Mouse (Mus musculus) brown adipose tissue, adult 24 weeks (tissue): Measurements from ENCODE around the gene Snd1. TPM values are rescaled to one million over a fixed set of nuclear protein-coding genes. Genes with fewer than 3 reads are reported as not detected.

ENCODE experiments used
- H3K27ac ChIP-seq: fragments of 200-500 bp; replicated peaks from 2 replicates; pipeline ENCODE4 v1.5.1; 2012; ENCODE audit warnings: low read depth, mild to moderate bottlenecking, low read length
- H3K4me1 ChIP-seq: fragments of 200-500 bp; 2 replicates; pipeline ENCODE4 v1.6.1; 2012; ENCODE audit warnings: low read length, mixed read lengths; ENCODE audit not compliant: control insufficient read depth, insufficient read depth, insufficient read length
- H3K4me3 ChIP-seq: fragments of 200-500 bp; 2 replicates; pipeline ENCODE4 v1.5.1; 2012; ENCODE audit warnings: low read depth, mild to moderate bottlenecking, low read length, moderate library complexity; ENCODE audit not compliant: insufficient read depth
- polyA plus RNA-seq: library from polyadenylated mRNA; stranded (reverse); fragments of >200 nt; gene quantifications from 2 replicates; pipeline ENCODE4 v1.2.4, GENCODE M21; 2012; ENCODE audit not compliant: missing spikeins, insufficient read depth, insufficient read length

The Snd1 gene
- polyA plus RNA-seq, 1 experiment, result 25.4 TPM

GRCm38 (mm10) chr6:28615408-28615807 is 140.5 kb downstream of the Snd1 start:
- H3K4me1 ChIP-seq, result peaks cover 12% of the 10 kb centered on the region
- H3K27ac ChIP-seq, result no peak overlapping the region
- H3K4me3 ChIP-seq, result no peak overlapping the region

- Histone ChIP-seq H3K4me3 (no peak overlapping the region), H3K27ac (no peak overlapping the region), H3K4me1 (peaks cover 12% of the 10 kb centered on the region)
These were observed 141.0 kb downstream of the Snd1 start for GRCm38 (mm10) chr6:28615966-28616365.

GRCm38 (mm10) chr6:28618299-28618698 is 143.4 kb downstream of the Snd1 start:
- Histone ChIP-seq H3K4me1 (peaks cover 12% of the 10 kb centered on the region), H3K27ac (no peak overlapping the region), H3K4me3 (no peak overlapping the region)

GRCm38 (mm10) chr6:28618751-28619153 is 143.8 kb downstream of the Snd1 start:
- no peak overlapping the region for H3K4me3 ChIP-seq
- H3K27ac ChIP-seq, result no peak overlapping the region
- H3K4me1 ChIP-seq, result peaks cover 12% of the 10 kb centered on the region

- peaks cover 10% of the 10 kb centered on the region for H3K4me1 ChIP-seq
- no peak overlapping the region for H3K4me3 ChIP-seq
- H3K27ac ChIP-seq, result no peak overlapping the region
These were observed 146.5 kb downstream of the Snd1 start for GRCm38 (mm10) chr6:28621431-28621830.

- Histone ChIP-seq H3K27ac (0 out of 2 replicates have a peak overlapping the region, but pooled peaks have one; percentile 19), H3K4me1 (peaks cover 10% of the 10 kb centered on the region), H3K4me3 (no peak overlapping the region)
These were observed 147.0 kb downstream of the Snd1 start for GRCm38 (mm10) chr6:28621961-28622360.

- Histone ChIP-seq H3K4me3 (no peak overlapping the region), H3K27ac (no peak overlapping the region), H3K4me1 (peaks cover 10% of the 10 kb centered on the region)
These were observed 147.6 kb downstream of the Snd1 start for GRCm38 (mm10) chr6:28622522-28622921.

GRCm38 (mm10) chr6:28622963-28623362 is 148.0 kb downstream of the Snd1 start:
- Histone ChIP-seq H3K4me3 (no peak overlapping the region), H3K4me1 (peaks cover 9% of the 10 kb centered on the region), H3K27ac (no peak overlapping the region)

- Histone ChIP-seq H3K4me1 (no peaks in the 10 kb centered on the region; the same call in 1 of the 2 replicates), H3K27ac (no peak overlapping the region), H3K4me3 (no peak overlapping the region)
These were observed 153.5 kb downstream of the Snd1 start for GRCm38 (mm10) chr6:28628408-28628807.

GRCm38 (mm10) chr6:28629866-28630265 is 154.9 kb downstream of the Snd1 start:
- no peaks in the 10 kb centered on the region; the same call in 1 of the 2 replicates for H3K4me1 ChIP-seq
- H3K4me3 ChIP-seq, result no peak overlapping the region
- H3K27ac ChIP-seq, result no peak overlapping the region

GRCm38 (mm10) chr6:28630926-28631325 is 156.0 kb downstream of the Snd1 start:
- Histone ChIP-seq H3K4me3 (no peak overlapping the region), H3K27ac (no peak overlapping the region), H3K4me1 (peaks cover 3% of the 10 kb centered on the region)

- no peak overlapping the region for H3K27ac ChIP-seq
- H3K4me1 ChIP-seq, result peaks cover 3% of the 10 kb centered on the region
- no peak overlapping the region for H3K4me3 ChIP-seq
These were observed 158.2 kb downstream of the Snd1 start for GRCm38 (mm10) chr6:28633120-28633519.

GRCm38 (mm10) chr6:28633656-28634055 is 158.7 kb downstream of the Snd1 start:
- no peak overlapping the region for H3K4me3 ChIP-seq
- no peak overlapping the region for H3K27ac ChIP-seq
- H3K4me1 ChIP-seq, result peaks cover 3% of the 10 kb centered on the region

GRCm38 (mm10) chr6:28635092-28635491 is 160.2 kb downstream of the Snd1 start:
- Histone ChIP-seq H3K4me3 (no peak overlapping the region), H3K4me1 (peaks cover 3% of the 10 kb centered on the region), H3K27ac (no peak overlapping the region)

- Histone ChIP-seq H3K27ac (no peak overlapping the region), H3K4me3 (no peak overlapping the region), H3K4me1 (peaks cover 3% of the 10 kb centered on the region)
These were observed 160.8 kb downstream of the Snd1 start for GRCm38 (mm10) chr6:28635531-28636348.

GRCm38 (mm10) chr6:28640088-28640487 is 165.1 kb downstream of the Snd1 start:
- Histone ChIP-seq H3K4me3 (no peak overlapping the region), H3K4me1 (peaks cover 4% of the 10 kb centered on the region), H3K27ac (no peak overlapping the region)
